Mouse (Mus musculus): ENCODE results near the gene Mfng. TPM values are rescaled to one million over a fixed set of nuclear protein-coding genes. Genes with fewer than 3 reads are reported as not detected.

Gene Mfng
- polyA plus RNA-seq, 1 experiment, result 78.0 TPM

GRCm38 (mm10) chr15:78790451-78790850, 17.2 kb upstream of the Mfng start:
- TF ChIP-seq POLR2A (IDR thresholded peaks at IDR 0.05; ENCODE audit: borderline replicate concordance, extremely low read depth, low read depth, low read length) (no peak), CTCF (IDR thresholded peaks at IDR 0.05; ENCODE audit: insufficient read depth, low read length) (no peak)
- 27% methylated on average over 4 of the region's 4 CpGs for WGBS
- DNase-seq, result no peak
- no peak overlapping the region for H3K4me3 ChIP-seq (replicated peaks; ENCODE audit: extremely low read depth, low read depth, low read length)
- H3K4me1 ChIP-seq (ENCODE audit: control insufficient read depth, insufficient read depth, low read length), result peaks cover 35% of the 10 kb centered on the region

- H3K4me3 ChIP-seq (replicated peaks; ENCODE audit: extremely low read depth, low read depth, low read length), result no peak overlapping the region
- TF ChIP-seq CTCF (IDR thresholded peaks at IDR 0.05; ENCODE audit: insufficient read depth, low read length), result no peak
- TF ChIP-seq POLR2A (IDR thresholded peaks at IDR 0.05; ENCODE audit: borderline replicate concordance, extremely low read depth, low read depth, low read length), result no peak
- DNase-seq, result no peak
- H3K4me1 ChIP-seq (ENCODE audit: control insufficient read depth, insufficient read depth, low read length), result peaks cover 35% of the 10 kb centered on the region
- WGBS, result 83% methylated on average over 13 of the region's 13 CpGs
Measured at GRCm38 (mm10) chr15:78789721-78790323, 16.5 kb upstream of the Mfng start.

- 48% methylated on average over 3 of the region's 3 CpGs for WGBS
- H3K4me1 ChIP-seq (ENCODE audit: control insufficient read depth, insufficient read depth, low read length), result peaks cover 35% of the 10 kb centered on the region
- H3K4me3 ChIP-seq (replicated peaks; ENCODE audit: extremely low read depth, low read depth, low read length), result no peak overlapping the region
- TF ChIP-seq POLR2A (IDR thresholded peaks at IDR 0.05; ENCODE audit: borderline replicate concordance, extremely low read depth, low read depth, low read length) (no peak), CTCF (IDR thresholded peaks at IDR 0.05; ENCODE audit: insufficient read depth, low read length) (no peak)
- no peak for DNase-seq
Measured at GRCm38 (mm10) chr15:78788042-78788441, 14.8 kb upstream of the Mfng start.

- Histone ChIP-seq H3K4me3 (replicated peaks; ENCODE audit: extremely low read depth, low read depth, low read length) (no peak overlapping the region), H3K4me1 (ENCODE audit: control insufficient read depth, insufficient read depth, low read length) (peaks cover 35% of the 10 kb centered on the region)
- WGBS, result 53% methylated on average over 9 of the region's 9 CpGs
- no peak for TF ChIP-seq CTCF (IDR thresholded peaks at IDR 0.05; ENCODE audit: insufficient read depth, low read length)
- no peak for TF ChIP-seq POLR2A (IDR thresholded peaks at IDR 0.05; ENCODE audit: borderline replicate concordance, extremely low read depth, low read depth, low read length)
- DNase-seq, result no peak
Measured at GRCm38 (mm10) chr15:78787287-78787856, 14.1 kb upstream of the Mfng start.

GRCm38 (mm10) chr15:78786411-78786818, 13.1 kb upstream of the Mfng start:
- no peak for DNase-seq
- Histone ChIP-seq H3K4me3 (replicated peaks; ENCODE audit: extremely low read depth, low read depth, low read length) (no peak overlapping the region), H3K4me1 (ENCODE audit: control insufficient read depth, insufficient read depth, low read length) (peaks cover 35% of the 10 kb centered on the region)
- no peak for TF ChIP-seq POLR2A (IDR thresholded peaks at IDR 0.05; ENCODE audit: borderline replicate concordance, extremely low read depth, low read depth, low read length)
- no peak for TF ChIP-seq CTCF (IDR thresholded peaks at IDR 0.05; ENCODE audit: insufficient read depth, low read length)
- 52% methylated on average over 9 of the region's 9 CpGs for WGBS

- TF ChIP-seq CTCF (IDR thresholded peaks at IDR 0.05; ENCODE audit: insufficient read depth, low read length), result no peak
- no peak for TF ChIP-seq POLR2A (IDR thresholded peaks at IDR 0.05; ENCODE audit: borderline replicate concordance, extremely low read depth, low read depth, low read length)
- 31% methylated on average over 7 of the region's 7 CpGs for WGBS
- peak; percentile 63 for DNase-seq
Measured at GRCm38 (mm10) chr15:78785961-78786360, 12.7 kb upstream of the Mfng start.

GRCm38 (mm10) chr15:78785258-78785657, 12.0 kb upstream of the Mfng start:
- WGBS, result 77% methylated on average over 7 of the region's 7 CpGs
- DNase-seq, result no peak
- Histone ChIP-seq H3K4me3 (replicated peaks; ENCODE audit: extremely low read depth, low read depth, low read length) (no peak overlapping the region), H3K4me1 (ENCODE audit: control insufficient read depth, insufficient read depth, low read length) (peaks cover 29% of the 10 kb centered on the region)
- no peak for TF ChIP-seq POLR2A (IDR thresholded peaks at IDR 0.05; ENCODE audit: borderline replicate concordance, extremely low read depth, low read depth, low read length)
- TF ChIP-seq CTCF (IDR thresholded peaks at IDR 0.05; ENCODE audit: insufficient read depth, low read length), result no peak

More at GRCm38 (mm10) chr15:78785961-78786360, 12.7 kb upstream of the Mfng start:
- Histone ChIP-seq H3K4me1 (ENCODE audit: control insufficient read depth, insufficient read depth, low read length) (peaks cover 34% of the 10 kb centered on the region), H3K4me3 (replicated peaks; ENCODE audit: extremely low read depth, low read depth, low read length) (no peak overlapping the region)

- WGBS, result 67% methylated on average over 5 of the region's 5 CpGs
- H3K4me1 ChIP-seq (ENCODE audit: control insufficient read depth, insufficient read depth, low read length), result peaks cover 29% of the 10 kb centered on the region
- no peak overlapping the region for H3K4me3 ChIP-seq (replicated peaks; ENCODE audit: extremely low read depth, low read depth, low read length)
- no peak for DNase-seq
- TF ChIP-seq CTCF (IDR thresholded peaks at IDR 0.05; ENCODE audit: insufficient read depth, low read length), result no peak
- no peak for TF ChIP-seq POLR2A (IDR thresholded peaks at IDR 0.05; ENCODE audit: borderline replicate concordance, extremely low read depth, low read depth, low read length)
Measured at GRCm38 (mm10) chr15:78784520-78784919, 11.2 kb upstream of the Mfng start.

- Histone ChIP-seq H3K4me3 (replicated peaks; ENCODE audit: extremely low read depth, low read depth, low read length) (no peak overlapping the region), H3K4me1 (ENCODE audit: control insufficient read depth, insufficient read depth, low read length) (peaks cover 25% of the 10 kb centered on the region)
- TF ChIP-seq POLR2A (IDR thresholded peaks at IDR 0.05; ENCODE audit: borderline replicate concordance, extremely low read depth, low read depth, low read length), result no peak
- DNase-seq, result no peak
- 64% methylated on average over 14 of the region's 14 CpGs for WGBS
Measured at GRCm38 (mm10) chr15:78782348-78783103, 9.3 kb upstream of the Mfng start.

Data from lung, adult 2 months (tissue).